Mouse (Mus musculus): ENCODE data around the gene Vpreb2. TPM values are rescaled to one million over a fixed set of nuclear protein-coding genes. Genes with fewer than 3 reads are reported as not detected.
"Not testable (repeated sequence)": the region's sequence is repeated elsewhere in the genome, so short reads cannot be mapped to it uniquely, and the experiment has no call there.

Vpreb2 gene
- polyA plus RNA-seq, 1 experiment = not detected

- Histone ChIP-seq H3K4me3 (ENCODE audit: insufficient read depth, low read length) (no peak overlapping the region), H3K4me1 (ENCODE audit: control insufficient read depth, insufficient read depth, low read length) (no peaks in the 10 kb centered on the region), H3K27ac (ENCODE audit: insufficient read depth, low read length) (no peak overlapping the region)
- no peak for TF ChIP-seq CTCF (IDR thresholded peaks at IDR 0.05; ENCODE audit: extremely low read depth, insufficient read depth, low read length)
- no peak for TF ChIP-seq POLR2A (IDR thresholded peaks at IDR 0.05; ENCODE audit: extremely low read depth, insufficient read depth, low read length)
Observed at GRCm38 (mm10) chr16:17945081-17945831, 35.0 kb upstream of the Vpreb2 start.

GRCm38 (mm10) chr16:17949421-17949877, 30.8 kb upstream of the Vpreb2 start:
- Histone ChIP-seq H3K27ac (ENCODE audit: insufficient read depth, low read length) (no peak overlapping the region), H3K4me1 (ENCODE audit: control insufficient read depth, insufficient read depth, low read length) (no peaks in the 10 kb centered on the region), H3K4me3 (ENCODE audit: insufficient read depth, low read length) (no peak overlapping the region)
- TF ChIP-seq POLR2A (IDR thresholded peaks at IDR 0.05; ENCODE audit: extremely low read depth, insufficient read depth, low read length) = no peak
- TF ChIP-seq CTCF (IDR thresholded peaks at IDR 0.05; ENCODE audit: extremely low read depth, insufficient read depth, low read length) = no peak

- Histone ChIP-seq H3K27ac (ENCODE audit: insufficient read depth, low read length) (no peak overlapping the region), H3K4me3 (ENCODE audit: insufficient read depth, low read length) (no peak overlapping the region), H3K4me1 (ENCODE audit: control insufficient read depth, insufficient read depth, low read length) (no peaks in the 10 kb centered on the region)
- TF ChIP-seq POLR2A (IDR thresholded peaks at IDR 0.05; ENCODE audit: extremely low read depth, insufficient read depth, low read length) (no peak), CTCF (IDR thresholded peaks at IDR 0.05; ENCODE audit: extremely low read depth, insufficient read depth, low read length) (no peak)
Observed at GRCm38 (mm10) chr16:17950068-17950467, 30.2 kb upstream of the Vpreb2 start.

GRCm38 (mm10) chr16:17951618-17952017, 28.6 kb upstream of the Vpreb2 start:
- Histone ChIP-seq H3K27ac (ENCODE audit: insufficient read depth, low read length) (no peak overlapping the region), H3K4me3 (ENCODE audit: insufficient read depth, low read length) (no peak overlapping the region), H3K4me1 (ENCODE audit: control insufficient read depth, insufficient read depth, low read length) (no peaks in the 10 kb centered on the region)
- TF ChIP-seq CTCF (IDR thresholded peaks at IDR 0.05; ENCODE audit: extremely low read depth, insufficient read depth, low read length) (no peak), POLR2A (IDR thresholded peaks at IDR 0.05; ENCODE audit: extremely low read depth, insufficient read depth, low read length) (no peak)

- H3K4me3 ChIP-seq (ENCODE audit: insufficient read depth, low read length); H3K4me1 ChIP-seq (ENCODE audit: control insufficient read depth, insufficient read depth, low read length); H3K27ac ChIP-seq (ENCODE audit: insufficient read depth, low read length): not testable (repeated sequence)
Observed at GRCm38 (mm10) chr16:17956052-17956638, 24.1 kb upstream of the Vpreb2 start.

GRCm38 (mm10) chr16:17962091-17962490, 18.1 kb upstream of the Vpreb2 start:
- Histone ChIP-seq H3K4me3 (ENCODE audit: insufficient read depth, low read length) (no peak overlapping the region), H3K4me1 (ENCODE audit: control insufficient read depth, insufficient read depth, low read length) (no peaks in the 10 kb centered on the region), H3K27ac (ENCODE audit: insufficient read depth, low read length) (no peak overlapping the region)
- TF ChIP-seq POLR2A (IDR thresholded peaks at IDR 0.05; ENCODE audit: extremely low read depth, insufficient read depth, low read length) = no peak
- TF ChIP-seq CTCF (IDR thresholded peaks at IDR 0.05; ENCODE audit: extremely low read depth, insufficient read depth, low read length) = no peak

GRCm38 (mm10) chr16:17971853-17972252, 8.4 kb upstream of the Vpreb2 start:
- no peaks in the 10 kb centered on the region for H3K4me1 ChIP-seq (ENCODE audit: control insufficient read depth, insufficient read depth, low read length)
- no peak for TF ChIP-seq POLR2A (IDR thresholded peaks at IDR 0.05; ENCODE audit: extremely low read depth, insufficient read depth, low read length)
- TF ChIP-seq CTCF (IDR thresholded peaks at IDR 0.05; ENCODE audit: extremely low read depth, insufficient read depth, low read length) = no peak

GRCm38 (mm10) chr16:17977840-17978239, 2.4 kb upstream of the Vpreb2 start:
- H3K4me3 ChIP-seq (ENCODE audit: insufficient read depth, low read length); H3K27ac ChIP-seq (ENCODE audit: insufficient read depth, low read length); H3K4me1 ChIP-seq (ENCODE audit: control insufficient read depth, insufficient read depth, low read length): not testable (repeated sequence)

More at GRCm38 (mm10) chr16:17971853-17972252, 8.4 kb upstream of the Vpreb2 start:
- Histone ChIP-seq H3K27ac (ENCODE audit: insufficient read depth, low read length) (no peak overlapping the region), H3K4me3 (ENCODE audit: insufficient read depth, low read length) (no peak overlapping the region)

- TF ChIP-seq CTCF (IDR thresholded peaks at IDR 0.05; ENCODE audit: extremely low read depth, insufficient read depth, low read length) (no peak), POLR2A (IDR thresholded peaks at IDR 0.05; ENCODE audit: extremely low read depth, insufficient read depth, low read length) (no peak)
- Histone ChIP-seq H3K4me1 (ENCODE audit: control insufficient read depth, insufficient read depth, low read length) (no peaks in the 10 kb centered on the region), H3K4me3 (ENCODE audit: insufficient read depth, low read length) (no peak overlapping the region), H3K27ac (ENCODE audit: insufficient read depth, low read length) (no peak overlapping the region)
Observed at GRCm38 (mm10) chr16:17983201-17983600, 3.0 kb downstream of the Vpreb2 start.

- no peak for TF ChIP-seq CTCF (IDR thresholded peaks at IDR 0.05; ENCODE audit: extremely low read depth, insufficient read depth, low read length)
- no peak for TF ChIP-seq POLR2A (IDR thresholded peaks at IDR 0.05; ENCODE audit: extremely low read depth, insufficient read depth, low read length)
- Histone ChIP-seq H3K4me3 (ENCODE audit: insufficient read depth, low read length) (no peak overlapping the region), H3K27ac (ENCODE audit: insufficient read depth, low read length) (no peak overlapping the region), H3K4me1 (ENCODE audit: control insufficient read depth, insufficient read depth, low read length) (no peaks in the 10 kb centered on the region)
Observed at GRCm38 (mm10) chr16:17984231-17984630, 4.0 kb downstream of the Vpreb2 start.
